Mouse (Mus musculus): ENCODE data around the gene Zfp655.

GRCm38 (mm10) chr5:145189416-145189815 is 42.1 kb upstream of the Zfp655 start:
- TF ChIP-seq CTCF (IDR thresholded peaks at IDR 0.05) = no peak
- TF ChIP-seq POLR2A (IDR thresholded peaks at IDR 0.05; ENCODE audit: insufficient read depth, low read depth, low read length) = no peak
- no peak for TF ChIP-seq EP300 (IDR thresholded peaks at IDR 0.05; ENCODE audit: insufficient read depth, low read depth, low read length)
